Mouse (Mus musculus) small intestine, adult 2 months (tissue): Measurements from ENCODE around the gene Eri3. TPM values are rescaled to one million over a fixed set of nuclear protein-coding genes. Genes with fewer than 3 reads are reported as not detected.

Experiments used
- H3K27ac ChIP-seq: fragments of 200-500 bp; 2 replicates; pipeline ENCODE4 v1.5.1; 2012; ENCODE audit warnings: low read depth, low read length, control low read depth, inconsistent platforms; ENCODE audit not compliant: insufficient read depth
- H3K27me3 ChIP-seq: fragments of 200-500 bp; 2 replicates; pipeline ENCODE4 v1.6.1; 2012; ENCODE audit warnings: mild to moderate bottlenecking, moderate library complexity, low read length, inconsistent platforms; ENCODE audit not compliant: control insufficient read depth, insufficient read depth
- H3K36me3 ChIP-seq: fragments of 200-500 bp; 2 replicates; pipeline ENCODE4 v1.6.1; 2012; ENCODE audit warnings: mild to moderate bottlenecking, low read length, control low read depth, inconsistent platforms; ENCODE audit not compliant: control insufficient read depth, insufficient read depth
- H3K4me1 ChIP-seq: fragments of 200-500 bp; 2 replicates; pipeline ENCODE4 v1.6.1; 2012; ENCODE audit warnings: low read length, inconsistent platforms, mixed read lengths; ENCODE audit not compliant: control insufficient read depth, insufficient read depth, insufficient read length
- H3K4me3 ChIP-seq: fragments of 200-500 bp; 2 replicates; pipeline ENCODE4 v1.5.1; 2012; ENCODE audit warnings: low read depth, mild to moderate bottlenecking, control low read depth, inconsistent platforms, low read length, moderate library complexity
- CTCF ChIP-seq: fragments of 200-500 bp; IDR thresholded peaks from 2 replicates; pipeline ENCODE4 v1.5.1; 2012; ENCODE audit warnings: low read depth, mild to moderate bottlenecking, control low read depth, inconsistent platforms, low read length, moderate library complexity, mixed read lengths; ENCODE audit not compliant: insufficient replicate concordance, insufficient read length; ENCODE audit errors: extremely low read depth
- POLR2A ChIP-seq: fragments of 200-500 bp; IDR thresholded peaks from 2 replicates; pipeline ENCODE4 v1.6.1; 2012; ENCODE audit warnings: low read depth, mild to moderate bottlenecking, control low read depth, inconsistent platforms, low read length, moderate library complexity
- WGBS: fragments of 180-500 bp; shearing (Covaris S2); methylation state at CpG from one replicate; pipeline ENCODE4 v1.1.7; 2018; 5-methylcytosine and 5-hydroxymethylcytosine counted together
- polyA plus RNA-seq: library from polyadenylated mRNA; depleted of rRNA; stranded (reverse); fragments of >200 nt; gene quantifications from 2 replicates; pipeline ENCODE4 v1.2.3, GENCODE M21; 2012; rRNA removed

The Eri3 gene
- polyA plus RNA-seq: 36.2 and 59.2 TPM in 2 replicates

- under 1% methylated on average over 52 of the region's 53 CpGs for whole genome bisulfite sequencing
- Histone ChIP-seq H3K27ac (no peak within 1 kb of the TSS), H3K4me3 (peak within 1 kb of the TSS; percentile 74), H3K4me1 (peaks cover 3% of the 10 kb centered on the region; the same call in 1 of the 2 replicates), H3K27me3 (no peaks in the 10 kb centered on the region), H3K36me3 (no peaks in the 10 kb centered on the region)
- no peak for TF ChIP-seq CTCF
- TF ChIP-seq POLR2A: peak; percentile 51; the same call in 1 of the 2 replicates
These were observed at the start of gene Eri3 for GRCm38 (mm10) chr4:117550140-117550851. Gene Eri3 (plus strand): TSS chr4:117550365.

GRCm38 (mm10) chr4:117518246-117518645 lies 31.9 kb upstream of the Eri3 start:
- no peaks in the 10 kb centered on the region for H3K4me1 ChIP-seq
- WGBS: 88% methylated on average over 4 of the region's 4 CpGs

GRCm38 (mm10) chr4:117521350-117521749 lies 28.8 kb upstream of the Eri3 start:
- no peaks in the 10 kb centered on the region for H3K4me1 ChIP-seq
- TF ChIP-seq POLR2A: no peak
- no peak for TF ChIP-seq CTCF
- WGBS: 40% methylated on average over 2 of the region's 2 CpGs
- no peaks in the 10 kb centered on the region for H3K36me3 ChIP-seq
- no peak overlapping the region for H3K4me3 ChIP-seq
- no peaks in the 10 kb centered on the region; the same call in 1 of the 2 replicates for H3K27me3 ChIP-seq
- H3K27ac ChIP-seq: no peak overlapping the region

More at GRCm38 (mm10) chr4:117518246-117518645, 31.9 kb upstream of the Eri3 start:
- no peak overlapping the region for H3K4me3 ChIP-seq
- no peak overlapping the region for H3K27ac ChIP-seq
- H3K36me3 ChIP-seq: no peaks in the 10 kb centered on the region
- TF ChIP-seq CTCF (no peak), POLR2A (no peak)
- peaks cover 5% of the 10 kb centered on the region; the same call in 1 of the 2 replicates for H3K27me3 ChIP-seq

GRCm38 (mm10) chr4:117525990-117526389 lies 24.2 kb upstream of the Eri3 start:
- Histone ChIP-seq H3K27me3 (no peaks in the 10 kb centered on the region; the same call in 1 of the 2 replicates), H3K4me1 (no peaks in the 10 kb centered on the region), H3K27ac (no peak overlapping the region), H3K4me3 (no peak overlapping the region), H3K36me3 (no peaks in the 10 kb centered on the region)
- TF ChIP-seq POLR2A (no peak), CTCF (no peak)
- WGBS: 85% methylated on average over 5 of the region's 5 CpGs

- Histone ChIP-seq H3K4me3 (no peak overlapping the region), H3K27me3 (no peaks in the 10 kb centered on the region), H3K27ac (no peak overlapping the region), H3K36me3 (no peaks in the 10 kb centered on the region), H3K4me1 (no peaks in the 10 kb centered on the region)
- WGBS: 70% methylated on average over 9 of the region's 9 CpGs
- TF ChIP-seq CTCF (no peak), POLR2A (no peak)
These were observed 22.9 kb upstream of the Eri3 start for GRCm38 (mm10) chr4:117527116-117527899.

GRCm38 (mm10) chr4:117527952-117528351 lies 22.2 kb upstream of the Eri3 start:
- H3K4me3 ChIP-seq: no peak overlapping the region
- H3K36me3 ChIP-seq: no peaks in the 10 kb centered on the region
- H3K4me1 ChIP-seq: no peaks in the 10 kb centered on the region
- H3K27me3 ChIP-seq: no peaks in the 10 kb centered on the region
- WGBS: 17% methylated on average over 1 of the region's 1 CpGs
- no peak for TF ChIP-seq POLR2A
- peak; percentile 61; the same call in 1 of the 2 replicates for TF ChIP-seq CTCF
- H3K27ac ChIP-seq: no peak overlapping the region

GRCm38 (mm10) chr4:117529843-117530242 lies 20.3 kb upstream of the Eri3 start:
- TF ChIP-seq CTCF (no peak), POLR2A (no peak)
- WGBS: 80% methylated on average over 4 of the region's 4 CpGs

More at GRCm38 (mm10) chr4:117529843-117530242, 20.3 kb upstream of the Eri3 start:
- H3K36me3 ChIP-seq: no peaks in the 10 kb centered on the region
- no peaks in the 10 kb centered on the region for H3K27me3 ChIP-seq
- no peak overlapping the region for H3K4me3 ChIP-seq
- H3K27ac ChIP-seq: no peak overlapping the region
- no peaks in the 10 kb centered on the region for H3K4me1 ChIP-seq
